Mouse (Mus musculus) right cerebral cortex, postnatal 14 days (tissue): ENCODE measurements around the gene Stkld1.
A peak's percentile ranks its signal among the peaks of the same experiment; 100 is the strongest.

Experiments
- DNase-seq: peaks from one replicate; pipeline ENCODE4 v3.0.0; 2022

The Stkld1 gene

GRCm38 (mm10) chr2:26915927-26916728 lies 17.7 kb upstream of the Stkld1 start, which contains the start of the genes Surf2 and Surf1:
TSS of gene Surf2 (plus strand) at chr2:26916367.
TSS of gene Surf1 (minus strand) at chr2:26916530.
- peak; percentile 82 for DNase-seq

GRCm38 (mm10) chr2:26916738-26917137 lies 17.1 kb upstream of the Stkld1 start:
- DNase-seq, result no peak

DNA sequence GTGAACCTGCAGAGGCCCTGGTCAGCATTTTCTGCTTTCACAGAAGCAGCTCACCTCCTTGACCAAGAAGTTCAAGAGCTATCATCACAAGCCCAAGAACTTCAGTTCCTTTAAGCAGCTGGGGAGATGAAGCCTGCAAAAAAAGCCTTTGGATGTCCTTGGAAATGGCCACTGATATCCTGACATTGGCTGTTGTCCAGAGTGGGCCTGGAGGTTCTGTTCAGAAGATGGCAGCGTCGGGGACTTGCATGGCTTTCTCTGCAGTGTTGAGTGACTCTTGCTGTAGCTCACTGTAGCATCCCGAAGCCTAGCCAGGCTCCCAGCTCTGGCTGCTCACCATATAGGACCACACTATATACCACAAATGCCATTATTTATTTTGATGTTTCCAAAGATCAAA lies 14.2 kb upstream of the Stkld1 start:
- DNase-seq, result no peak

DNA sequence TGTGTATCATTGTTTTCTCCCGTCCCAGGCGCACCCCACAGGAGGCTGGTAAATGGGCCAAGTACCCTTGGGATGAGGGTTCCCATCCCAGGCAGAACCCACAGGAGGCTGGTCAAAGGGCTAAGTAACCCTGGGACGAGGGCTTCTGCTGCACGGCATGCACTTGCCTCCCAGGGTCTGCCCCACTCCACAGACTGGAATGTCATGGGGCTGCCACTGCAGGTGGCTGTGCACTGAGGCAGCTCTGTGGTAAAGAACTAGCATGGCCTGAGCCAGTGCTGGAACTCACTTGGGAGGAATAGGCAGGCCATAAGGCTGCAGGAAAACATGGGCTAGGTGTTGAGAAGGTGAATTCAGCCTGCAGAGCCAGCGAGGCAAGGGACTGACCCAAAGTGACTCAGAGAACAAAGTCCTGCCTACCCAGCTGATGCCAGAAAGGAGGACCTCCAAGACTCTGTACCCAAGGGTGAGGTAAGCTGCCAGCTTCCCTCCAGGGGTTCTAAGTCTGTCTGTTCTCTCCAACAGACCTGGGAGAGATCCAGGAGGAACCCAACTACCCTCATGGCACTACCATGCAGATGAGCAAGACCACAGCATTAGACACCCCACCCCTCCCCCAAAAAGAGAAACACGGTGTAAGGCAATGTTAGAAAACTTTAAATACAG lies 13.5 kb upstream of the Stkld1 start:
- DNase-seq, result no peak

DNA sequence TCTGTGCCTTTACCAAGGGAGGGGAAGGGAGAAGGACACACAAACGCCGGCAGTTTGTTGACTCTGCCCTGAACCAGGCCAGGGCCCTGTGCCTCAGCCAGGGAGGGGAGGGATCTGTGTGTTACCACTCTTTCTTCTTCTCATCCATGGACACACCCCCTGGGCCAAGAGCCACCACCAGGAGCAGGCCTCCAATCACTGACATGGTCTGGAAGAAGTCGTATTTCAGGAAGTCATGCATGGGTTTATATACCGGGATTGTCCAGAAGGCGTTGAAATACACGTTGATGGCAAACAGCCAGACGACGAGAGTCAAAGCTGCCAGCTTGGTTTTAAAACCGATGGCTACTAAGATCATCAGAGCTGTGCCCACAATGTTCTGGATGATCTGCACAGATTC lies 12.1 kb upstream of the Stkld1 start:
- DNase-seq, result no peak

DNA sequence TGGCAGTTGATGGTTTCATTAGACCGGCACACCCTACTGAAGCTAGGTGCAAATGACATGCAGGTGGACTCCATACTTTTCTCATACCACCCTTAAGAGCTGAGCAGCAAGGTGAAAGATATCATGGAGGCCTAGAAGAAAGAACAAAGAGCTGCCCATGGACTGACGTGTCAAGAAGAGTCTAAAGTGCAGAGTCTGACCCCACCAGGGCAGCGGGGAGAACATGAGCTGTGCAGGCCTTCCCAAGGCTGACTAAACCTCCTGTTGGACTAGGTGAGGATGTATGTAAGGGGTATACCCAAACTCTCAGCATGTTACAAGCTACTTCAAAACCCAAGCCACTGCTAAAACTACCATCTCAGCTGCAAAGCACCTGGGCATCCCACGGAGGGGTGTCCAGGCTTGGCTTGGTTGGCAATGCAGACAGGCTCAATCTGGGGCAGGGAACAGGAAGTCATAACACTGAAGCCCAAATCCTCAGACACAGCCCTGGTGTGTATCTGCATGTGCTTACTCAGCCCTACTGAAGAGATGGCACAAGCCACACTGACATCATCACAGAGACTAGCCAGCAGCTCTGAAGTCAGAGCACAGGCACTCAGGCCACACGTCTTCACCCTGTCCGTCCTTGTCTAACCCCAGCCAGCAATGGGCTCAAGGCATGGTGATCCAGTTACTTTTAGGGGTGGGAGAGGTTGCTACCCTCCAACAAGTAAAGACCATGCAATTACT lies 5.9 kb upstream of the Stkld1 start:
- DNase-seq, result no peak

DNA sequence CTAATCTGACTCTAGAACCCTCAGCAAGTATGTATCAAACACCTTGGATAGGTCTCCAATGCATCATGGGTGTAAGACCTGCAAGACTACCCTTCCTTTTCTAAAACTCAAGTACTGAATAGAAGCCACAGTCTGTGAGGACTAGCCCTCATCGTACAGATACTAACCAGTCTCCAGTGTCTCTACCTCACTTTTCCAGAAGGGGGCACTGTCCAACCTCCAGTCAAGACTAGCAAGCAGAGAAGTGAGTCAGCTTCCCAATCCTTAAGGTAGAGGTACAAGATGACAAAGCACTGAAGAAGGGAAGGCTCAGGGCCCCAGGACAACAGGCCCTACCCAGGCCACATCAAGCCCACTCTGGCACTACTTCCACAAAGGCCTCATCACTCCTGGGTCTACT lies 3.5 kb upstream of the Stkld1 start:
- DNase-seq, result peak; percentile 66

- DNase-seq, result no peak
These were observed 1.2 kb upstream of the Stkld1 start for GRCm38 (mm10) chr2:26932473-26933303.

- no peak for DNase-seq
These were observed 1.4 kb downstream of the Stkld1 start for GRCm38 (mm10) chr2:26935286-26935685.

GRCm38 (mm10) chr2:26936425-26936824 lies 2.6 kb downstream of the Stkld1 start:
- no peak for DNase-seq

GRCm38 (mm10) chr2:26941539-26941938 lies 7.7 kb downstream of the Stkld1 start:
- no peak for DNase-seq

DNA sequence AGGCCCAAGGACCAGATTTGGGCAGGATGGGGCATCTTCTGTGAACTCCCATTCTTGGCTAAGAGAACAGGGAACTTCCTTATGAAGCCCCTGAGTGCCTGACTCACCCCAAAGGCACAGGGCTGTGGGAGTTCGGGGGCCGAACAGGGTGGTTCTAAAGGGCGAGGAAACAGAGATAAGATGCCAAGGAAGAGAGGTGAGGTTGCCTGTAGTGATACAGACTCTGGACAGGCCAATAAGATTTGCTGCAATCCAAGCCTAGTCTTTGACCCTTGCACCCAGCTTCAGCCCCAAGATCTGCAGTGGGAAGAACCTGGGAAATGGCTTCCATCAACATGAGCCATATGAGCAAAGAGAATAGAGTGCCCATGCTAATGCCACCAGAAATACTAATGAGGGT lies 9.4 kb downstream of the Stkld1 start:
- no peak for DNase-seq

DNA sequence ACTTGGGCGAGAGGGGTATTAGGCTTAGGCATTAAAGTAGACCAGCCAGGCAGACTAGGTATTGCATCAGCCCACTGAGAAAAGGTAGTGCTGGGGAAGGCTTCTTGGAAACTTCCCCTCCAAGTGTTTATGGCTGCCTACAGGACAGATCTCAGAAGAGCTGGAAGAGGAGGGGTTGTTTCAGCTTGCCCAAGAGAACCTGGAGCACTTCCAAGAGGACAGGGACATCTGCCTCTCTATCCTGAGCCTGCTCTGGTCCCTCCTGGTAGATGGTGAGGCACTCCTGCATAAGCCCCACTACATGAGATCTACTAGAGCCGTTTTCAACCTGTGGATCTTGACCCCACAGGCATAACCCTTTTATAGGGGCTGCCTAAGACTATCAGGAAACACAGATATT lies 16.6 kb downstream of the Stkld1 start:
- no peak for DNase-seq

DNA sequence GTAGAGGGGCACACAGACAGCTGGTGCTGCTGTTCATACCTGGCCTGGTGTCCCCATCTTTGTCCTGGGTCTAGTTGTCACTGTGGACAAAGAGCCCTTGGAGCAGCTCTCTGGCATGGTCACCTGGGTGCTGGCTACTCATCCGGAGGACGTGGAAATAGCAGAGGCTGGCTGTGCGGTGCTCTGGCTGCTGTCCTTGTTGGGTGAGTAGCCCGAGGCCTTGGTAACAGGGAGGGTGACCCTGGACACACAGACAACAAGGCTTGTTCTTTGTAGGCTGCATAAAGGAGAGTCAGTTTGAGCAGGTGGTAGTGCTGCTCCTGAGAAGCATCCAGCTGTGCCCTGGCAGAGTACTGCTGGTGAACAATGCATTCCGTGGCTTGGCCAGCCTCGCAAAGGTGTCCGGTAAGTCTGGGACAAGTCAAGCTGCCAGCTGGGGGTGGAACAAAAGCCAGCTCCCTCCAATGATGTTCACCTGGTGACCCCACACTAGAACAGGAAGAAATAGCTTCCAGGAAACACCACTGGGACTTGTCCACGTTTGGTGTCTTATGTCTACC lies 17.6 kb downstream of the Stkld1 start:
- no peak for DNase-seq

GRCm38 (mm10) chr2:26952193-26952592 lies 18.3 kb downstream of the Stkld1 start:
- no peak for DNase-seq

DNA sequence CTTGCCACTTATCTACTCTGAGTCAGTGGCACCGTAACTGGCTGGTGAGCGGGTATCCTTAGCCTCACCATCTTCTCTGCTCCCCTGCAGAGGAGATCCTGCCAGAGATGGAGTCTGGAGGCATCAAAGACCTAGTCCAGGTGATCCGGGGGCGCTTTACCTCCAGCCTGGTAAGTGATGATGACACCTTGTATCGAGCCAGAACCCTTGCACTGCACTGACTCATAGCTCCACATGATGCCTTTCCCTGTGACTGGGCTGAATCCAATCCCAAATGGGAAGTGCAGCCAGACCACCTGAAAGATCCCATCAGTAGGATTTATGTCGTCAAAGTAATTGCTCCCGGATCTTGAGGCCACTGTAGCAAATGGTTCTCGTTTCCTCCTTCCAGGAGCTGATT lies 19.0 kb downstream of the Stkld1 start:
- no peak for DNase-seq

- no peak for DNase-seq
These were observed 21.0 kb downstream of the Stkld1 start for GRCm38 (mm10) chr2:26954735-26955395.

GRCm38 (mm10) chr2:26956811-26957487 lies 23.1 kb downstream of the Stkld1 start:
- no peak for DNase-seq

- DNase-seq, result no peak
These were observed 23.6 kb downstream of the Stkld1 start for GRCm38 (mm10) chr2:26957488-26957859.

DNA sequence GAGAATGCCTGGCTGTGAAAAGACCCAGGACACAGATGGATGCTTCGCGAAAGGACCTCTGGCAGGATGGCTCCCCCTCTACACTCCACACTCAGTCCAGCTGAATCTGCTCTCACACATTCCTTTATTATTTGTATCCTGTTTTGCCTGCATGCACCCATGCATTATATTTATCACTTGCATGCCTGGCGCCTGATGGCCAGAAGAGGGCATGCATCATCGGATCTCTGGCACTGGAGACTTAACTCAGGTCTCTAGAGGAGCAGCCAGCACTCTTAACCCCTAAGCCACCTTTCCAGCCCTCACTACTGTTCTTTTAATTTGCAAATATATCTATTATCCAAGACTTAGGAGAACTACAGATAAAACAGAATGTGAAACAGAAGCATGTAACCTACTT lies 26.9 kb downstream of the Stkld1 start:
- no peak for DNase-seq
